Mouse (Mus musculus): Measurements from ENCODE around the gene Dlx2. TPM values are rescaled to one million over a fixed set of nuclear protein-coding genes. Genes with fewer than 3 reads are reported as not detected.

Dlx2 gene
- polyA plus RNA-seq, 1 experiment from 2014 or later: 0.33 TPM

DNA sequence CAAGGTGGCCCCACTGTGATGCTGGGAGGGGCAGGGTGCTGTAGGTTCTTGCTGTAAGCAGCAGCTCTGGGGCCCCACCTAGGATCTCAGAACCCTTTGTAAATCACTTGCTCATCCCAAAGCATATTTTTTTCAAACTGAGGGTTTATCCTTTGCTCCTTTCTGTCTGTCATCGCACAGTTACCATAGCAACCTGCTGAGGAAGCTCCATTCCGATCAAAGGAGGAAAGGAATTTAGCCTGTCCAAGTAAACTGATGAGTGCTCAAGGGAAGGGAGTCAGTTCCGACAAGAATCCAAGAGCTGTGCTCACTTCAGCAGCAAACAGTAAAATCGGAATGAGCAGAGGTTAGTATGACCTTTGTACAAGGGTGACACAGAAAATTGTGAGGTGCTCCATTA, 51.6 kb downstream of the Dlx2 start:
- Histone ChIP-seq H3K9ac (no peak overlapping the region), H3K27ac (replicated peaks) (no peak overlapping the region), H3K4me3 (no peak overlapping the region), H3K4me1 (0 out of 2 replicates have a peak, but pooled peaks cover 3% of the 10 kb centered on the region), H3K36me3 (no peaks in the 10 kb centered on the region), H3K4me2 (no peak overlapping the region), H3K27me3 (replicated peaks) (no peaks in the 10 kb centered on the region), H3K9me3 (no peaks in the 10 kb centered on the region)
- WGBS: 40% methylated on average over 4 of the region's 4 CpGs
- no peak for ATAC-seq (ENCODE audit: extremely low read depth, insufficient number of reproducible peaks, low FRiP score, low TSS enrichment)

DNA sequence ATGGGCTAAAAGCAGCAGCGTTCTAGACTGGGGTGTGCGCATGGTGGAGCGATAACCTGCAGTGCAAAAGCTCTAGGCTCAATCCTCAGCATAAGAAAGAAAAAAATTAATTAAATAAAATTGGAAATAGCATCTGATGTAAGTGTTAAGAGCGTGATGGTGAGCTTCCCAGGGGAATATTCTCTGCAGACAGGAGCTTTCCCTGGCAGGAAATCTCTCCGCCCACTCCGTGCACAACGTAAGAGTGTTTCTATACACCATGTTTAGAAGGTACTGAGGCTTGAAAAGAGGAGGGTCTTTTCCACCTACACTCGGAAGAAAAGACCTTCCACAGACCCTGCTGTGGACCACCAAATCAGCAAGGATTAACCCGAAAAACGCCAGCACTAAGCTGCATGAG, 52.1 kb downstream of the Dlx2 start:
- Histone ChIP-seq H3K27ac (replicated peaks) (no peak overlapping the region), H3K27me3 (replicated peaks) (no peaks in the 10 kb centered on the region), H3K4me3 (no peak overlapping the region), H3K4me2 (no peak overlapping the region), H3K9me3 (no peaks in the 10 kb centered on the region), H3K4me1 (0 out of 2 replicates have a peak, but pooled peaks cover 3% of the 10 kb centered on the region), H3K9ac (no peak overlapping the region), H3K36me3 (no peaks in the 10 kb centered on the region)
- no peak for ATAC-seq (ENCODE audit: extremely low read depth, insufficient number of reproducible peaks, low FRiP score, low TSS enrichment)
- WGBS: 65% methylated on average over 10 of the region's 10 CpGs

Other genes with a start within 250 kb of the Dlx2 start
- gene Slc25a12, start 179.0 kb downstream of the Dlx2 start, polyA plus RNA-seq (2015; fragmentation: Nextera tagmentation; extraction: Ambion mirVana): 90.1 and 90.9 TPM in 2 replicates
- 117 and 133 TPM in 2 replicates for gene Hat1, start 157.8 kb downstream of the Dlx2 start, polyA plus RNA-seq (2015; fragmentation: Nextera tagmentation; extraction: Ambion mirVana)
- gene Metap1d, start 93.5 kb downstream of the Dlx2 start, polyA plus RNA-seq (2015; fragmentation: Nextera tagmentation; extraction: Ambion mirVana): 27.4 and 33.9 TPM in 2 replicates
- gene Dlx1, start 18.6 kb downstream of the Dlx2 start, polyA plus RNA-seq (2015; fragmentation: Nextera tagmentation; extraction: Ambion mirVana): 0.29 and 0.60 TPM in 2 replicates
- 65.2 and 65.8 TPM in 2 replicates for gene Itga6, start 198.9 kb upstream of the Dlx2 start, polyA plus RNA-seq (2015; fragmentation: Nextera tagmentation; extraction: Ambion mirVana)